In the genomic region with DNA sequence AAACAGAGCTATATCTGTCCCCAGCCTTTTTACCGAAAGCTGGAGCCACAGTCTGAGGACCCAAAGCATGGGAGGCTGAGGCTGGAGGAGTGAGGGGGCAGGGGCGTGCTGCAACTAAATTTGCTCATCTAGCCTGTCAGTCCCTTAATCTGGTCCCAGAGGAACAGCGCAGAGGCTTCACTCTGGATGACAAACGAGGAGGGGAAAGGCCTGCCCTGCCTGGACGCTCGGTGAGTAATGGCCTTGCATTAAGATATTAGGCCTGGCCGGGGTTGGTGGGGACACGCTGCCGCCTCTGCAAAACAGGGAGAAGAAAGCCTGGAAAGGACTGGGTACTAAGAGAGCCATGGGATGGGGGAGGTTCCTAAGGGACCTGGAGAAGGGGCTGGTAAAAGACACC, we compare ENCODE assay signal across 31 mouse cellular contexts. TPM values are rescaled to one million over a fixed set of nuclear protein-coding genes. Genes with fewer than 3 reads are reported as not detected.
A peak's percentile ranks its signal among the peaks of the same experiment; 100 is the strongest.
DNase-seq lines count a peak whose midpoint lies in the region; ATAC-seq and TF ChIP-seq lines count a peak whose summit lies in the region.
"Had no signal": no experiment of that assay in that cellular context is flagged by ENCODE, and none has a peak within 500 bp of the region (broad histone marks: within the 10 kb centered on the region; RNA-seq: fewer than 3 reads in every experiment).

No protein-coding gene starts in this region.

- peaks cover 54% of the 10 kb centered on the region for H3K4me1 ChIP-seq in midbrain, embryonic 13.5 days (replicated peaks)
- peaks cover 8% of the 10 kb centered on the region for H3K4me1 ChIP-seq in midbrain, postnatal 0 days (ENCODE audit: insufficient read depth, low read length)

- no peak overlapping the region for H3K9ac ChIP-seq in midbrain, embryonic 13.5 days (replicated peaks)
- no peak overlapping the region for H3K9ac ChIP-seq in midbrain, postnatal 0 days (replicated peaks; ENCODE audit: low read length, poor library complexity, severe bottlenecking)
- H3K9ac ChIP-seq: forebrain, postnatal 0 days; hindbrain, embryonic 15.5 days; limb, embryonic 12.5 days; liver, postnatal 0 days; midbrain, embryonic 12.5 days had no signal

- DNase-seq in embryo, embryonic 10 days (ENCODE audit: low spot score), result peak; percentile 45
- no peak for DNase-seq in embryo, embryonic 10.5 days (ENCODE audit: low spot score)
- DNase-seq in midbrain, postnatal 0 days (ENCODE audit: low spot score), result no peak
- DNase-seq in adrenal gland, postnatal 25 days, result peak; percentile 47
- DNase-seq in cerebellum, adult 9-11 months, result no peak
- DNase-seq in left cerebral cortex, adult 8-10 months (ENCODE audit: low spot score in 2 of 2), result no peak
- DNase-seq: cerebellum, adult 8-10 months; forebrain, postnatal 0 days; gastrocnemius, postnatal 14 days; heart, adult 11 months; kidney, postnatal 36 days; layer of hippocampus, postnatal 36 days; liver, postnatal 0 days; right cerebral cortex, postnatal 14 days; spleen, adult 18-20 months had no signal

- H3K27ac ChIP-seq in midbrain, embryonic 13.5 days, result 0 out of 2 replicates have a peak overlapping the region, but pooled peaks have one; percentile 2
- no peak overlapping the region for H3K27ac ChIP-seq in midbrain, postnatal 0 days (ENCODE audit: low read depth, low read length)
- H3K27ac ChIP-seq: embryonic facial prominence, embryonic 10.5 days; hindbrain, embryonic 15.5 days; limb, embryonic 12.5 days; macrophage; midbrain, embryonic 12.5 days had no signal

- WGBS in midbrain, embryonic 13.5 days, result 29% methylated on average over 9 of the region's 9 CpGs
- WGBS in midbrain, postnatal 0 days, result 37% methylated on average over 9 of the region's 9 CpGs

- no peak overlapping the region for H3K4me2 ChIP-seq in midbrain, embryonic 13.5 days (replicated peaks)
- no peak overlapping the region for H3K4me2 ChIP-seq in midbrain, postnatal 0 days (ENCODE audit: low read depth, low read length, poor library complexity, severe bottlenecking)
- H3K4me2 ChIP-seq: heart, embryonic 11.5 days; hindbrain, embryonic 15.5 days; limb, embryonic 12.5 days; liver, embryonic 11.5 days; midbrain, embryonic 12.5 days had no signal

- 0 out of 2 replicates have a peak, but pooled peaks cover 18% of the 10 kb centered on the region for H3K27me3 ChIP-seq in midbrain, embryonic 13.5 days
- no peaks in the 10 kb centered on the region for H3K27me3 ChIP-seq in midbrain, postnatal 0 days (ENCODE audit: insufficient read depth, low read length)

- TF ChIP-seq CTCF in midbrain, postnatal 0 days (IDR thresholded peaks at IDR 0.05), result no peak

- ATAC-seq in midbrain, embryonic 13.5 days, result no peak
- ATAC-seq in midbrain, postnatal 0 days (ENCODE audit: low FRiP score), result no peak
- ATAC-seq: forebrain, postnatal 0 days; intestine, postnatal 0 days; liver, postnatal 0 days; lung, postnatal 0 days had no signal

- H3K9me3 ChIP-seq in midbrain, embryonic 13.5 days, result no peaks in the 10 kb centered on the region
- no peaks in the 10 kb centered on the region for H3K9me3 ChIP-seq in midbrain, postnatal 0 days (ENCODE audit: low read length)
- H3K9me3 ChIP-seq: embryonic facial prominence, embryonic 10.5 days; hindbrain, embryonic 15.5 days; limb, embryonic 12.5 days; midbrain, embryonic 12.5 days had no signal

- no peak overlapping the region for H3K4me3 ChIP-seq in midbrain, embryonic 13.5 days (replicated peaks)
- H3K4me3 ChIP-seq in midbrain, postnatal 0 days (ENCODE audit: low read depth, low read length), result no peak overlapping the region
- H3K4me3 ChIP-seq: embryonic facial prominence, embryonic 10.5 days; hindbrain, embryonic 15.5 days; limb, embryonic 12.5 days; midbrain, embryonic 12.5 days; myocyte had no signal

- H3K36me3 ChIP-seq in midbrain, embryonic 13.5 days, result no peaks in the 10 kb centered on the region
- H3K36me3 ChIP-seq in midbrain, postnatal 0 days (ENCODE audit: insufficient read depth, low read length), result no peaks in the 10 kb centered on the region
- H3K36me3 ChIP-seq: embryonic facial prominence, embryonic 10.5 days; hindbrain, embryonic 15.5 days; limb, embryonic 12.5 days; midbrain, embryonic 12.5 days had no signal

RNA-seq across cellular contexts. Expression of a gene that starts 10.8 kb away (rescaled TPM):
- 0.12 TPM in 1 of 2 replicates, not detected in the other for polyA plus RNA-seq in midbrain, embryonic 13.5 days (2015; fragmentation: Nextera tagmentation; extraction: Ambion mirVana)
- total RNA-seq in midbrain, postnatal 0 days (2014; rRNA removed), result 0.94 TPM in 1 of 2 replicates, not detected in the other
- 0.07 TPM in 1 of 2 replicates, not detected in the other for polyA plus RNA-seq in midbrain, postnatal 0 days (2015; fragmentation: Nextera tagmentation; extraction: Ambion mirVana)
- not detected in 2 replicates for total RNA-seq in adrenal gland, postnatal 25 days (2021)
- total RNA-seq in left cerebral cortex, adult 8-10 months (2022), result 1 to 10 TPM; 1.8 to 4.2 (median 2.8) TPM
- total RNA-seq: gastrocnemius, postnatal 14 days had no signal
- polyA plus RNA-seq: heart, embryonic 11.5 days; heart, postnatal 0 days; intestine, postnatal 0 days; kidney, embryonic 14.5 days; limb, embryonic 12.5 days; liver, embryonic 11.5 days; liver, postnatal 0 days; lung, postnatal 0 days; macrophage; urinary bladder, adult 2 months had no signal

RNA-seq across cellular contexts. Expression of a gene that starts 16.0 kb away (rescaled TPM):
- 12.8 and 15.0 TPM in 2 replicates for polyA plus RNA-seq in midbrain, embryonic 13.5 days (2015; fragmentation: Nextera tagmentation; extraction: Ambion mirVana)
- total RNA-seq in midbrain, postnatal 0 days (2014; rRNA removed), result 15.8 and 16.2 TPM in 2 replicates
- 16.7 and 18.9 TPM in 2 replicates for polyA plus RNA-seq in midbrain, postnatal 0 days (2015; fragmentation: Nextera tagmentation; extraction: Ambion mirVana)
- 0.67 and 0.73 TPM in 2 replicates for total RNA-seq in adrenal gland, postnatal 25 days (2021)
- total RNA-seq in left cerebral cortex, adult 8-10 months (2022), result 10 to 100 TPM; 15.6 to 23.3 (median 17.4) TPM
- total RNA-seq: gastrocnemius, postnatal 14 days had no signal
- polyA plus RNA-seq: heart, embryonic 11.5 days; macrophage had no signal

RNA-seq across cellular contexts. Expression of a gene that starts 18.1 kb away (rescaled TPM):
- polyA plus RNA-seq in midbrain, embryonic 13.5 days (2015; fragmentation: Nextera tagmentation; extraction: Ambion mirVana), result not detected in 2 replicates
- total RNA-seq in midbrain, postnatal 0 days (2014; rRNA removed), result not detected in 2 replicates
- polyA plus RNA-seq in midbrain, postnatal 0 days (2015; fragmentation: Nextera tagmentation; extraction: Ambion mirVana), result not detected in 2 replicates
- total RNA-seq in adrenal gland, postnatal 25 days (2021), result not detected in 2 replicates
- total RNA-seq in left cerebral cortex, adult 8-10 months (2022), result not detected
- total RNA-seq: forebrain, postnatal 0 days; layer of hippocampus, adult 8-10 months; layer of hippocampus, postnatal 36 days; left cerebral cortex, postnatal 14 days had no signal
- polyA plus RNA-seq: forebrain, postnatal 0 days; heart, embryonic 11.5 days; heart, postnatal 0 days; hindbrain, embryonic 15.5 days; intestine, postnatal 0 days; liver, embryonic 11.5 days; liver, postnatal 0 days; lung, postnatal 0 days; macrophage; midbrain, embryonic 12.5 days; urinary bladder, adult 2 months had no signal

RNA-seq across cellular contexts. Expression of a gene that starts 32.1 kb away (rescaled TPM):
- not detected in 2 replicates for polyA plus RNA-seq in midbrain, embryonic 13.5 days (2015; fragmentation: Nextera tagmentation; extraction: Ambion mirVana)
- 0.49 TPM in 1 of 2 replicates, not detected in the other for total RNA-seq in midbrain, postnatal 0 days (2014; rRNA removed)
- not detected in 2 replicates for polyA plus RNA-seq in midbrain, postnatal 0 days (2015; fragmentation: Nextera tagmentation; extraction: Ambion mirVana)
- total RNA-seq in adrenal gland, postnatal 25 days (2021), result not detected in 2 replicates
- not detected for total RNA-seq in left cerebral cortex, adult 8-10 months (2022)
- total RNA-seq: forebrain, postnatal 0 days; layer of hippocampus, adult 8-10 months; layer of hippocampus, postnatal 36 days; left cerebral cortex, postnatal 14 days had no signal
- polyA plus RNA-seq: forebrain, postnatal 0 days; intestine, postnatal 0 days; liver, postnatal 0 days; midbrain, embryonic 12.5 days; urinary bladder, adult 2 months had no signal

RNA-seq across cellular contexts. Expression of a gene that starts 41.4 kb away (rescaled TPM):
- polyA plus RNA-seq in midbrain, embryonic 13.5 days (2015; fragmentation: Nextera tagmentation; extraction: Ambion mirVana), result 110 TPM in 2 replicates
- total RNA-seq in midbrain, postnatal 0 days (2014; rRNA removed), result 64.5 and 78.8 TPM in 2 replicates
- 91.0 and 92.7 TPM in 2 replicates for polyA plus RNA-seq in midbrain, postnatal 0 days (2015; fragmentation: Nextera tagmentation; extraction: Ambion mirVana)
- total RNA-seq in adrenal gland, postnatal 25 days (2021), result 89.9 and 96.0 TPM in 2 replicates
- total RNA-seq in left cerebral cortex, adult 8-10 months (2022), result 10 to 100 TPM; 57.6 to 68.2 (median 58.9) TPM

Comparison
In these comparisons a context has a peak if more than half of its experiments do, and no peak if none do; other contexts are left out.
1. DNase-seq: peak in embryo, embryonic 10 days (single experiment) and adrenal gland, postnatal 25 days (single experiment); none in embryo, embryonic 10.5 days (single experiment), midbrain, postnatal 0 days (single experiment), cerebellum, adult 9-11 months (single experiment) and left cerebral cortex, adult 8-10 months (0 of 2).